Mouse (Mus musculus): ENCODE measurements around the gene Pparg. TPM values are rescaled to one million over a fixed set of nuclear protein-coding genes. Genes with fewer than 3 reads are reported as not detected.

Gene Pparg
- polyA plus RNA-seq, 1 experiment from 2014 or later = 13.9 TPM

DNA sequence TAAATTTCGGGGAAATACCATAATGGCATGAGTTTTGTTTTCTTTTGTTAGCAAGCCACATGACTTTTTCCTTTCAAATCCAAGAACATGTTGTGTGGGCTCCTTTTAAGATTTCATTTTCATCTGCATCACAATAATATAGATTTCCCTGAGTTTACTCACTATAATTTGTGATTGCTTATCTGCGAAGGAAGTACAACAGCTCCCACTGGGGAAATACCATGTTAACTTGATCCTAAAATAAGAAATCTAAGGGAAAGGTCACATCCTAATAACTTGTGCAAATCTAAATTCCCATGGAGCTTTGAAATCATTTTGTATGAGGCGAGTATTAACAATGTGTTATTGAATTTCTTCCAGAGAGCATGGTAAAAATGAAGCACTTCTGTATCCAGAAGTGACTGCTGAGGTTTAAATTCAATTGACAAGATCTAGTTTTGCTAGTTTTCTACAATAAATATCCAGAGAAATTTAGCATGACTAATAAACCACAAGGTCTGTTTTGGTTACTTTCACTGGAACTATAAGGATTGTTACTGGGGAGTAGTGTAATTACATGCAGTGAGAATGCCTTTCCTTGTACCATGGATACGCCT is 29.3 kb downstream of the Pparg start:
- Histone ChIP-seq H3K4me2 (ENCODE audit: low read depth, low read length) (no peak overlapping the region), H3K4me1 (ENCODE audit: control insufficient read depth, insufficient read depth, low read length) (no peaks in the 10 kb centered on the region), H3K4me3 (ENCODE audit: low read length) (no peak overlapping the region), H3K27ac (ENCODE audit: low read length) (no peak overlapping the region), H3K9ac (ENCODE audit: low read depth, low read length) (no peak overlapping the region), H3K36me3 (ENCODE audit: control insufficient read depth, insufficient read depth, low read length) (no peaks in the 10 kb centered on the region), H3K9me3 (ENCODE audit: control insufficient read depth, low read length) (no peaks in the 10 kb centered on the region), H3K27me3 (replicated peaks; ENCODE audit: control insufficient read depth, insufficient read depth, low read length) (no peaks in the 10 kb centered on the region)
- WGBS = 79% methylated on average over 4 of the region's 4 CpGs
- no peak for ATAC-seq

DNA sequence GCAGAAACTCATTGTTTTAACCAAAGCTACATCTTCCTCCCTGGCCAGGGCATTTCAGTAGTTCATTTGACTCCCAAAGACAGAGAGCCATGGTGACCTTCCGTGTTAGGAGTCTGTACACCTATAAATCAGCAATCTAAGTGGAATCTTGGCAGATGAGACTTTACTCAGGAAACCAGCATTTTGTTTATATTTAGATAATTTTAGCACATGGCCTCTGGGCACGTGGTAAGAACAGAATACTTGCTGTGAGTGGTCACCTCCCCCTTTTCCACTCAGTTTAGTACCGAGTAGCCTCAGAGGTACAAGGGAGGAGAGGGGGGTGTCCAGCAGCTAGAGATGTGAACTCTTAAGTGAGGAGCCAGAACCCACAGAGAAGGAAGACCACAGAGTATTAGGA is 36.2 kb downstream of the Pparg start:
- Histone ChIP-seq H3K9ac (ENCODE audit: low read depth, low read length) (no peak overlapping the region), H3K27me3 (replicated peaks; ENCODE audit: control insufficient read depth, insufficient read depth, low read length) (no peaks in the 10 kb centered on the region), H3K4me2 (ENCODE audit: low read depth, low read length) (no peak overlapping the region), H3K4me1 (ENCODE audit: control insufficient read depth, insufficient read depth, low read length) (no peaks in the 10 kb centered on the region), H3K4me3 (ENCODE audit: low read length) (no peak overlapping the region), H3K9me3 (ENCODE audit: control insufficient read depth, low read length) (no peaks in the 10 kb centered on the region), H3K27ac (ENCODE audit: low read length) (no peak overlapping the region), H3K36me3 (ENCODE audit: control insufficient read depth, insufficient read depth, low read length) (no peaks in the 10 kb centered on the region)
- no peak for ATAC-seq
- WGBS = 38% methylated on average over 3 of the region's 3 CpGs

GRCm38 (mm10) chr6:115404354-115404753 is 43.6 kb downstream of the Pparg start:
- H3K4me1 ChIP-seq (ENCODE audit: control insufficient read depth, insufficient read depth, low read length) = no peaks in the 10 kb centered on the region
- no peak for ATAC-seq
- no peak overlapping the region for H3K9ac ChIP-seq (ENCODE audit: low read depth, low read length)
- no peaks in the 10 kb centered on the region for H3K9me3 ChIP-seq (ENCODE audit: control insufficient read depth, low read length)
- no peaks in the 10 kb centered on the region for H3K27me3 ChIP-seq (replicated peaks; ENCODE audit: control insufficient read depth, insufficient read depth, low read length)
- H3K4me3 ChIP-seq (ENCODE audit: low read length) = no peak overlapping the region
- no peak overlapping the region for H3K4me2 ChIP-seq (ENCODE audit: low read depth, low read length)
- H3K36me3 ChIP-seq (ENCODE audit: control insufficient read depth, insufficient read depth, low read length) = no peaks in the 10 kb centered on the region
- 79% methylated on average over 2 of the region's 2 CpGs for WGBS
- no peak overlapping the region for H3K27ac ChIP-seq (ENCODE audit: low read length)

DNA sequence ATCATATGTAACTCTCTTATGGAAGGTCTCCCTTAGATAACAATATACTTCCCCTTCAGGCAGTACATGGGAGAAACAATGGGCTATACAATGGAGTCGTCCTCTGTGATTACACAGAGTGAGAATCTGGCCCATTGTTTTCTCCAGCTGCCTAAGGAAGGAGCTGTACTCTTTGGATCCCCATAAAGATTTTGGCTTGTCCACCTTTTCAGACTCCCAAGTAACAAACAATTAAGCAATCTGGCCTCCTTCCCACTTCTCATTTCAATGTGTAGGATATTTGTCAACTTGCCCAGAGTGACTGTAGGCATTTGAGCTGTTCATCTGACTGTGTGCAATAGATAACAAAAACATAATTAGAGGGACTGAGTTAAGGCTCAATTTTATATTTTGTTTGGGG is 50.7 kb downstream of the Pparg start:
- 25% methylated on average over 1 of the region's 1 CpGs for WGBS
- no peaks in the 10 kb centered on the region for H3K27me3 ChIP-seq (replicated peaks; ENCODE audit: control insufficient read depth, insufficient read depth, low read length)
- no peaks in the 10 kb centered on the region for H3K36me3 ChIP-seq (ENCODE audit: control insufficient read depth, insufficient read depth, low read length)
- no peak overlapping the region for H3K27ac ChIP-seq (ENCODE audit: low read length)
- ATAC-seq = no peak
- H3K4me1 ChIP-seq (ENCODE audit: control insufficient read depth, insufficient read depth, low read length) = no peaks in the 10 kb centered on the region
- no peak overlapping the region for H3K4me3 ChIP-seq (ENCODE audit: low read length)
- no peak overlapping the region for H3K9ac ChIP-seq (ENCODE audit: low read depth, low read length)
- no peak overlapping the region for H3K4me2 ChIP-seq (ENCODE audit: low read depth, low read length)
- H3K9me3 ChIP-seq (ENCODE audit: control insufficient read depth, low read length) = no peaks in the 10 kb centered on the region

- H3K36me3 ChIP-seq (ENCODE audit: control insufficient read depth, insufficient read depth, low read length) = no peaks in the 10 kb centered on the region
- H3K9me3 ChIP-seq (ENCODE audit: control insufficient read depth, low read length) = no peaks in the 10 kb centered on the region
- 84% methylated on average over 3 of the region's 3 CpGs for WGBS
- H3K4me3 ChIP-seq (ENCODE audit: low read length) = no peak overlapping the region
- H3K4me1 ChIP-seq (ENCODE audit: control insufficient read depth, insufficient read depth, low read length) = no peaks in the 10 kb centered on the region
- H3K27me3 ChIP-seq (replicated peaks; ENCODE audit: control insufficient read depth, insufficient read depth, low read length) = no peaks in the 10 kb centered on the region
- no peak overlapping the region for H3K27ac ChIP-seq (ENCODE audit: low read length)
- no peak for ATAC-seq
- no peak overlapping the region for H3K9ac ChIP-seq (ENCODE audit: low read depth, low read length)
- no peak overlapping the region for H3K4me2 ChIP-seq (ENCODE audit: low read depth, low read length)
These were observed 57.4 kb downstream of the Pparg start for GRCm38 (mm10) chr6:115418171-115418570.

- WGBS = 87% methylated on average over 3 of the region's 3 CpGs
- no peak for ATAC-seq
- Histone ChIP-seq H3K36me3 (ENCODE audit: control insufficient read depth, insufficient read depth, low read length) (no peaks in the 10 kb centered on the region), H3K4me2 (ENCODE audit: low read depth, low read length) (no peak overlapping the region), H3K27me3 (replicated peaks; ENCODE audit: control insufficient read depth, insufficient read depth, low read length) (no peaks in the 10 kb centered on the region), H3K4me1 (ENCODE audit: control insufficient read depth, insufficient read depth, low read length) (no peaks in the 10 kb centered on the region), H3K9ac (ENCODE audit: low read depth, low read length) (no peak overlapping the region), H3K4me3 (ENCODE audit: low read length) (no peak overlapping the region), H3K9me3 (ENCODE audit: control insufficient read depth, low read length) (no peaks in the 10 kb centered on the region), H3K27ac (ENCODE audit: low read length) (no peak overlapping the region)
These were observed 58.2 kb downstream of the Pparg start for GRCm38 (mm10) chr6:115418964-115419363.

GRCm38 (mm10) chr6:115420963-115421362 is 60.2 kb downstream of the Pparg start:
- H3K4me2 ChIP-seq (ENCODE audit: low read depth, low read length) = no peak overlapping the region
- H3K27ac ChIP-seq (ENCODE audit: low read length) = no peak overlapping the region
- no peak overlapping the region for H3K9ac ChIP-seq (ENCODE audit: low read depth, low read length)
- H3K27me3 ChIP-seq (replicated peaks; ENCODE audit: control insufficient read depth, insufficient read depth, low read length) = no peaks in the 10 kb centered on the region
- no peaks in the 10 kb centered on the region for H3K36me3 ChIP-seq (ENCODE audit: control insufficient read depth, insufficient read depth, low read length)
- H3K4me3 ChIP-seq (ENCODE audit: low read length) = no peak overlapping the region
- WGBS = 38% methylated on average over 1 of the region's 1 CpGs
- H3K4me1 ChIP-seq (ENCODE audit: control insufficient read depth, insufficient read depth, low read length) = no peaks in the 10 kb centered on the region
- no peak for ATAC-seq
- H3K9me3 ChIP-seq (ENCODE audit: control insufficient read depth, low read length) = no peaks in the 10 kb centered on the region

GRCm38 (mm10) chr6:115421665-115422064 is 60.9 kb downstream of the Pparg start:
- no peaks in the 10 kb centered on the region for H3K4me1 ChIP-seq (ENCODE audit: control insufficient read depth, insufficient read depth, low read length)
- 76% methylated on average over 4 of the region's 4 CpGs for WGBS
- no peak overlapping the region for H3K9ac ChIP-seq (ENCODE audit: low read depth, low read length)
- H3K27ac ChIP-seq (ENCODE audit: low read length) = no peak overlapping the region
- no peaks in the 10 kb centered on the region for H3K36me3 ChIP-seq (ENCODE audit: control insufficient read depth, insufficient read depth, low read length)
- H3K4me2 ChIP-seq (ENCODE audit: low read depth, low read length) = no peak overlapping the region
- H3K9me3 ChIP-seq (ENCODE audit: control insufficient read depth, low read length) = no peaks in the 10 kb centered on the region
- no peaks in the 10 kb centered on the region for H3K27me3 ChIP-seq (replicated peaks; ENCODE audit: control insufficient read depth, insufficient read depth, low read length)
- no peak for ATAC-seq
- H3K4me3 ChIP-seq (ENCODE audit: low read length) = no peak overlapping the region

DNA sequence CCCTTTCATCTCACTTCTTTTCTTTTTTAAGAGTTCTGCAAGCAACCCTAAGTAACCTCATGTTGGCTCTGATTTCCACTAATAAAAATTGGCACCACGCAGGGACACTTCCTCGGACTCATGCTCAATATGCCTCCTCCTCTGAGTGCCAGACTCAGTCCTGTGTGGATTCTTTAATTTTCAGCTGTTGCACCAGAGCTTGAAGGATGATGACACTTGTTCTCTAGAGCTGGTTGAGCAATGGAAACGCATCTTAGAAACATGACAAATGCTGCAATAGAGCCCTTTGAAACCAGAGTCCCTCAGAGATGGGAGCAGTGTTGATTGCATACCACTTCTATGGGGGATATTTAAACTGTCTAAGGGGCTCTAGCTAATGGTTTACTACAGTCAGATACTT is 63.7 kb downstream of the Pparg start:
- Histone ChIP-seq H3K4me2 (ENCODE audit: low read depth, low read length) (no peak overlapping the region), H3K9ac (ENCODE audit: low read depth, low read length) (no peak overlapping the region)
- 87% methylated on average over 3 of the region's 3 CpGs for WGBS

GRCm38 (mm10) chr6:115432726-115433125 is 72.0 kb downstream of the Pparg start:
- Histone ChIP-seq H3K4me3 (ENCODE audit: low read length) (no peak overlapping the region), H3K27ac (ENCODE audit: low read length) (no peak overlapping the region), H3K36me3 (ENCODE audit: control insufficient read depth, insufficient read depth, low read length) (no peaks in the 10 kb centered on the region), H3K4me1 (ENCODE audit: control insufficient read depth, insufficient read depth, low read length) (no peaks in the 10 kb centered on the region), H3K27me3 (replicated peaks; ENCODE audit: control insufficient read depth, insufficient read depth, low read length) (no peaks in the 10 kb centered on the region), H3K9ac (ENCODE audit: low read depth, low read length) (no peak overlapping the region), H3K4me2 (ENCODE audit: low read depth, low read length) (no peak overlapping the region), H3K9me3 (ENCODE audit: control insufficient read depth, low read length) (no peaks in the 10 kb centered on the region)
- ATAC-seq = no peak
- WGBS = 71% methylated on average over 2 of the region's 2 CpGs

More for the DNA sequence above, 63.7 kb downstream of the Pparg start:
- Histone ChIP-seq H3K4me1 (ENCODE audit: control insufficient read depth, insufficient read depth, low read length) (no peaks in the 10 kb centered on the region), H3K9me3 (ENCODE audit: control insufficient read depth, low read length) (no peaks in the 10 kb centered on the region), H3K27me3 (replicated peaks; ENCODE audit: control insufficient read depth, insufficient read depth, low read length) (no peaks in the 10 kb centered on the region), H3K27ac (ENCODE audit: low read length) (no peak overlapping the region), H3K4me3 (ENCODE audit: low read length) (no peak overlapping the region), H3K36me3 (ENCODE audit: control insufficient read depth, insufficient read depth, low read length) (no peaks in the 10 kb centered on the region)
- ATAC-seq = no peak
